In the genomic region with DNA sequence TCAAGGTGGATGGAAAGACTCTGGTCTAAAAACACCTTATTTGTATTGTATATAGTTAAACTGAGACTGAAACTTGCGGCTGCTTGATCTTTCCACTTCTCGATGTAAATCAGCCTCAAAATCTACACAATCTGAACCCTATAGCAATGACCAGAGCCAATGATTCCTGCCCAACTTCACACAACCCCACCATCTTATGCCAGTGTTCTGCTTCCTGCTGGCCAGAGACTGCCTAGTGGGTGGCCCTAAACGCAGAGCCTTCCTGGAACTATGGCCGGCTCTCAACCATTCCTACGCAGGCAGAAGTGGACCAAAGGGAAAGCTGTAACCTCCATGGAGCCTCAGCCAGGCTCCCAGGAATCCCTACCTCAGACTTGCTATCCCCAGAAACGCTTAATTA, we compare ENCODE assay signal across 13 mouse cellular contexts. TPM values are rescaled to one million over a fixed set of nuclear protein-coding genes. Genes with fewer than 3 reads are reported as not detected.
DNase-seq lines count a peak whose midpoint lies in the region; ATAC-seq and TF ChIP-seq lines count a peak whose summit lies in the region.
"Had no signal": no experiment of that assay in that cellular context is flagged by ENCODE, and none has a peak within 500 bp of the region (broad histone marks: within the 10 kb centered on the region; RNA-seq: fewer than 3 reads in every experiment).

No protein-coding gene starts in this region.

- ATAC-seq in forebrain, embryonic 11.5 days (replicated peaks; ENCODE audit: low FRiP score) = no peak
- ATAC-seq in hindbrain, embryonic 13.5 days (ENCODE audit: low FRiP score) = no peak
- no peak for ATAC-seq in hindbrain, postnatal 0 days
- no peak for ATAC-seq in forebrain, embryonic 15.5 days (replicated peaks)
- no peak for ATAC-seq in midbrain, embryonic 15.5 days (replicated peaks)
- ATAC-seq in cerebellum, adult (ENCODE audit: insufficient number of reproducible peaks, low FRiP score, low TSS enrichment) = no peak
- ATAC-seq: liver, postnatal 0 days had no signal

- H3K36me3 ChIP-seq in forebrain, embryonic 10.5 days (replicated peaks) = no peaks in the 10 kb centered on the region
- H3K36me3 ChIP-seq in forebrain, embryonic 11.5 days (ENCODE audit: control insufficient read depth, insufficient read depth, low read length) = no peaks in the 10 kb centered on the region
- no peaks in the 10 kb centered on the region for H3K36me3 ChIP-seq in hindbrain, embryonic 13.5 days
- no peaks in the 10 kb centered on the region for H3K36me3 ChIP-seq in hindbrain, postnatal 0 days (ENCODE audit: insufficient read depth, low read length)
- H3K36me3 ChIP-seq in forebrain, embryonic 15.5 days = no peaks in the 10 kb centered on the region
- H3K36me3 ChIP-seq in midbrain, embryonic 15.5 days (replicated peaks) = no peaks in the 10 kb centered on the region

- H3K9ac ChIP-seq in forebrain, embryonic 11.5 days (ENCODE audit: low read length) = no peak overlapping the region
- H3K9ac ChIP-seq in hindbrain, embryonic 13.5 days = no peak overlapping the region
- H3K9ac ChIP-seq in hindbrain, postnatal 0 days (replicated peaks; ENCODE audit: low read length) = no peak overlapping the region
- H3K9ac ChIP-seq in forebrain, embryonic 15.5 days (replicated peaks) = no peak overlapping the region
- H3K9ac ChIP-seq in midbrain, embryonic 15.5 days = no peak overlapping the region

- no peak overlapping the region for H3K4me2 ChIP-seq in forebrain, embryonic 11.5 days (ENCODE audit: low read depth, low read length, severe bottlenecking)
- H3K4me2 ChIP-seq in hindbrain, embryonic 13.5 days = peak overlapping the region; percentile 85
- H3K4me2 ChIP-seq in hindbrain, postnatal 0 days (ENCODE audit: low read depth, low read length) = no peak overlapping the region
- H3K4me2 ChIP-seq in forebrain, embryonic 15.5 days (replicated peaks) = no peak overlapping the region
- peak overlapping the region; percentile 90; the same call in 1 of the 2 replicates for H3K4me2 ChIP-seq in midbrain, embryonic 15.5 days

- no peak overlapping the region for H3K27ac ChIP-seq in forebrain, embryonic 10.5 days
- no peak overlapping the region for H3K27ac ChIP-seq in forebrain, embryonic 11.5 days (ENCODE audit: low read depth, low read length)
- no peak overlapping the region for H3K27ac ChIP-seq in hindbrain, embryonic 13.5 days
- no peak overlapping the region for H3K27ac ChIP-seq in hindbrain, postnatal 0 days
- H3K27ac ChIP-seq in forebrain, embryonic 15.5 days (replicated peaks) = no peak overlapping the region
- H3K27ac ChIP-seq in midbrain, embryonic 15.5 days = no peak overlapping the region

- TF ChIP-seq CTCF in hindbrain, postnatal 0 days (IDR thresholded peaks at IDR 0.05; ENCODE audit: low read depth) = no peak

- peak overlapping the region; percentile 55; the same call in 1 of the 2 replicates for H3K4me3 ChIP-seq in forebrain, embryonic 10.5 days
- no peak overlapping the region for H3K4me3 ChIP-seq in forebrain, embryonic 11.5 days (ENCODE audit: low read depth, low read length)
- H3K4me3 ChIP-seq in hindbrain, embryonic 13.5 days = 0 out of 2 replicates have a peak overlapping the region, but pooled peaks have one; percentile 56
- H3K4me3 ChIP-seq in hindbrain, postnatal 0 days (ENCODE audit: low read length) = no peak overlapping the region
- peak overlapping the region; percentile 61; the same call in 1 of the 2 replicates for H3K4me3 ChIP-seq in forebrain, embryonic 15.5 days
- H3K4me3 ChIP-seq in midbrain, embryonic 15.5 days = no peak overlapping the region

- peaks cover 100% of the 10 kb centered on the region for H3K27me3 ChIP-seq in forebrain, embryonic 10.5 days (ENCODE audit: poor library complexity, severe bottlenecking)
- H3K27me3 ChIP-seq in forebrain, embryonic 11.5 days (ENCODE audit: control insufficient read depth, insufficient read depth, low read length) = peaks cover 86% of the 10 kb centered on the region
- H3K27me3 ChIP-seq in hindbrain, embryonic 13.5 days = peaks cover 95% of the 10 kb centered on the region
- peaks cover 26% of the 10 kb centered on the region for H3K27me3 ChIP-seq in hindbrain, postnatal 0 days (ENCODE audit: insufficient read depth, low read length)
- H3K27me3 ChIP-seq in forebrain, embryonic 15.5 days = peaks cover 81% of the 10 kb centered on the region
- peaks cover 73% of the 10 kb centered on the region for H3K27me3 ChIP-seq in midbrain, embryonic 15.5 days (replicated peaks)

- 2% methylated on average over 6 of the region's 6 CpGs for WGBS in forebrain, embryonic 10.5 days
- WGBS in forebrain, embryonic 11.5 days = 3% methylated on average over 6 of the region's 6 CpGs
- 8% methylated on average over 6 of the region's 6 CpGs for WGBS in hindbrain, embryonic 13.5 days
- WGBS in hindbrain, postnatal 0 days = 14% methylated on average over 6 of the region's 6 CpGs
- 6% methylated on average over 6 of the region's 6 CpGs for WGBS in forebrain, embryonic 15.5 days
- 9% methylated on average over 6 of the region's 6 CpGs for WGBS in midbrain, embryonic 15.5 days

- DNase-seq in forebrain, embryonic 10.5 days (ENCODE audit: extremely low spot score, low spot score) = no peak
- DNase-seq in forebrain, embryonic 11.5 days (ENCODE audit: low spot score) = no peak
- DNase-seq in hindbrain, postnatal 0 days (ENCODE audit: low spot score) = no peak
- no peak for DNase-seq in adrenal gland, adult 18-20 months (ENCODE audit: low spot score in 2 of 2)
- DNase-seq: gastrocnemius, postnatal 25 days had no signal

- no peaks in the 10 kb centered on the region for H3K9me3 ChIP-seq in forebrain, embryonic 10.5 days
- H3K9me3 ChIP-seq in forebrain, embryonic 11.5 days (ENCODE audit: control insufficient read depth, low read length) = no peaks in the 10 kb centered on the region
- no peaks in the 10 kb centered on the region for H3K9me3 ChIP-seq in hindbrain, embryonic 13.5 days
- H3K9me3 ChIP-seq in hindbrain, postnatal 0 days (ENCODE audit: low read length) = no peaks in the 10 kb centered on the region
- no peaks in the 10 kb centered on the region for H3K9me3 ChIP-seq in forebrain, embryonic 15.5 days
- H3K9me3 ChIP-seq in midbrain, embryonic 15.5 days = no peaks in the 10 kb centered on the region

- H3K4me1 ChIP-seq in forebrain, embryonic 10.5 days = peaks cover 61% of the 10 kb centered on the region
- peaks cover 12% of the 10 kb centered on the region for H3K4me1 ChIP-seq in forebrain, embryonic 11.5 days (replicated peaks; ENCODE audit: control insufficient read depth, insufficient read depth, low read length)
- peaks cover 49% of the 10 kb centered on the region for H3K4me1 ChIP-seq in hindbrain, embryonic 13.5 days (replicated peaks)
- H3K4me1 ChIP-seq in hindbrain, postnatal 0 days (ENCODE audit: insufficient read depth, low read length) = no peaks in the 10 kb centered on the region
- H3K4me1 ChIP-seq in forebrain, embryonic 15.5 days = peaks cover 12% of the 10 kb centered on the region
- H3K4me1 ChIP-seq in midbrain, embryonic 15.5 days = peaks cover 21% of the 10 kb centered on the region

RNA-seq across cellular contexts. Expression of a gene that starts 24.0 kb away (rescaled TPM):
- polyA plus RNA-seq in forebrain, embryonic 10.5 days (2016; fragmentation: Nextera tagmentation; extraction: Ambion mirVana) = 1.7 and 2.3 TPM in 2 replicates
- 0.35 and 0.48 TPM in 2 replicates for polyA plus RNA-seq in forebrain, embryonic 11.5 days (2014; fragmentation: Nextera tagmentation; extraction: Ambion mirVana)
- polyA plus RNA-seq in hindbrain, embryonic 13.5 days (2015; fragmentation: Nextera tagmentation; extraction: Ambion mirVana) = 12.7 and 14.3 TPM in 2 replicates
- total RNA-seq in hindbrain, postnatal 0 days (2014; rRNA removed) = 3.3 and 4.5 TPM in 2 replicates
- 3.9 and 4.3 TPM in 2 replicates for polyA plus RNA-seq in hindbrain, postnatal 0 days (2015; fragmentation: Nextera tagmentation; extraction: Ambion mirVana)
- polyA plus RNA-seq in forebrain, embryonic 15.5 days (2015; fragmentation: Nextera tagmentation; extraction: Ambion mirVana) = 0.23 TPM in 1 of 2 replicates, not detected in the other
- 10.9 and 12.7 TPM in 2 replicates for polyA plus RNA-seq in midbrain, embryonic 15.5 days (2015; fragmentation: Nextera tagmentation; extraction: Ambion mirVana)
- not detected for total RNA-seq in adrenal gland, adult 18-20 months (2021)
- total RNA-seq: adrenal gland, postnatal 25 days; gastrocnemius, postnatal 25 days; hematopoietic stem cell, adult 5-6 weeks; megakaryocyte, adult 5-6 weeks had no signal
- polyA plus RNA-seq: liver, postnatal 0 days had no signal

RNA-seq across cellular contexts. Expression of a gene that starts 54.0 kb away (rescaled TPM):
- 1.9 and 2.3 TPM in 2 replicates for polyA plus RNA-seq in forebrain, embryonic 10.5 days (2016; fragmentation: Nextera tagmentation; extraction: Ambion mirVana)
- polyA plus RNA-seq in forebrain, embryonic 11.5 days (2014; fragmentation: Nextera tagmentation; extraction: Ambion mirVana) = 1.2 and 1.7 TPM in 2 replicates
- 13.0 and 13.3 TPM in 2 replicates for polyA plus RNA-seq in hindbrain, embryonic 13.5 days (2015; fragmentation: Nextera tagmentation; extraction: Ambion mirVana)
- 17.6 and 48.1 TPM in 2 replicates for total RNA-seq in hindbrain, postnatal 0 days (2014; rRNA removed)
- 23.2 and 25.2 TPM in 2 replicates for polyA plus RNA-seq in hindbrain, postnatal 0 days (2015; fragmentation: Nextera tagmentation; extraction: Ambion mirVana)
- 11.0 and 12.7 TPM in 2 replicates for polyA plus RNA-seq in forebrain, embryonic 15.5 days (2015; fragmentation: Nextera tagmentation; extraction: Ambion mirVana)
- 26.3 and 26.7 TPM in 2 replicates for polyA plus RNA-seq in midbrain, embryonic 15.5 days (2015; fragmentation: Nextera tagmentation; extraction: Ambion mirVana)
- 1 to 10 TPM; 4.0 to 4.5 TPM for total RNA-seq in adrenal gland, adult 18-20 months (2021)

Comparison
In these comparisons a context has a peak if more than half of its experiments do, and no peak if none do; other contexts are left out.
1. H3K4me3 ChIP-seq: peak in forebrain, embryonic 10.5 days (single experiment), hindbrain, embryonic 13.5 days (single experiment) and forebrain, embryonic 15.5 days (single experiment); none in forebrain, embryonic 11.5 days (single experiment), hindbrain, postnatal 0 days (single experiment) and midbrain, embryonic 15.5 days (single experiment).
2. H3K4me2 ChIP-seq: peak in hindbrain, embryonic 13.5 days (single experiment) and midbrain, embryonic 15.5 days (single experiment); none in forebrain, embryonic 11.5 days (single experiment), hindbrain, postnatal 0 days (single experiment) and forebrain, embryonic 15.5 days (single experiment).